Mouse (Mus musculus) retina, postnatal 7 days (tissue): ENCODE results near the gene Doc2g.
"Not testable (repeated sequence)": the region's sequence is repeated elsewhere in the genome, so short reads cannot be mapped to it uniquely, and the experiment has no call there.

Source experiments
- DNase-seq: peaks from one replicate; pipeline ENCODE4 v3.0.0-alpha.2; 2012; ENCODE audit warnings: low read depth, low spot score

Gene Doc2g

DNA sequence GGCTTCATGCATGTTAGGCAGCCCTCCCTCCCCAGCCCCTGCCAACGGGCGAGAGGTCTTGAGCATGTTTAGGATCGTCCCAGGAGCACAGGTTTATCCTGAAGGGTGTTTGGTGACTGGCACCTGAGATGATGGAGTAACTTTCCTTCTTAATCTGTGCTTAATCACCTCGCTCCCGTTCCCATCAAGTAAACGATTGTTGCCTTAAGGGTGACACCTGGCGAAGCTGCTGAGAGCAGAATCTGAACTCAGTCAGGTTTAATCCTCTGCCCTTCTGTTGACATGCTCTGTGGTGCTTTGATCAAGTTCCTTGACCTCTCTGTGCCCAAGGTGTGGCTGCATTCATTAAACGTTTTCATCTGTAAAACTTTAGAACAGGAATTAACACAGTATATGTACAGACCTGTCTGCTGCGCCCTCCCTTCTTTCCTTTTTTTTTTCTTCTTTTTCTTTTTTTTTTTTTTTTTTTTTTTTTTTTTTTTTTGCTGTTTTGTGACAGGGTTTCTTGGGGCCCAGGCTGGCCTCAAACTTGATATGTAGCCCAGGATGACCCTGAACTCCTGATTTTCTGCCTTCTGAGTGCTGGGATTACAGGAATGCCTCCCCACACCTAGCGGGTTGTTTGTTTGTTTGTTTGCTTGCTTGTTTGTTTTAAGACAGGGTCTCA lies 14.9 kb downstream of the Doc2g start:
- DNase-seq = no peak

DNA sequence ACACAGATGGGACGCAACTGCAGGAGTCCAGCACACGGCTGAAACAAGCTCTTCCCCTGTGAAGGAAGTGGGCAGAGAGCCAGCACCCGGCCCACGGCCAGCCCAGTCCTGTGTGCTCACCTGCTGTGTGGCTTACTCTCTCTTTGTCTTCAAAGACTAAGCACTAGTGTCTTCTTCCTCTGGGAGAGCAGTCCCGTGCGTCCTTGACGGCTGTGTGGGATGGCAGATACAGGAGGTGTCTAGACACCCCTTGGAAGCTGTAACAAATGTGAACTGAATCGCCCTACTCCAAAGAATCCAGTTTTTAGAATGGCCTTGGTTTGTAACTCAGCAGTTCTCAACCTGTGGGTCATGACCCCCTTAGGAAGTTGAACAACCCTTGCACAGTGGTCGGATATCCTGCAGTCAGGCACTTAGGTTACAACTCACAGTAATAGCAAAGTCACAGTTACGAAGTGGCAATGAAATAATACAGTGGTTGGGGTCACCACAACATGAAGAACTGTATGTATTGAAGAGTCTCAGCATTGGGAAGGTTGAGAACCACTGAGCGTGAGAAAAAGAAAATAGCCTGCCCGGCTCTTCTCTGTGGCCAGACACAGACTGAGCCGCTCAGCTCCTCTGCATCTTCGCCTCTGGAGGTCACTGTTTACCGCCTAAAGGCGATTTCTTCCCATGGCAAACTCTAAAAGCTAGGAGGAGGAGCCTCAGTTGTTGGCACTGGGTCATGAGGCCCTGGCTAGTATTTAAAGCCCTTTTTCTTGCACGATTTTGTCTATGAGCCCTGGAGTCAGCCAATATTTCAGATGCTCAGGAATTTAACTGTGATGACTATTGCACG lies 15.8 kb downstream of the Doc2g start:
- peak; percentile 79 for DNase-seq

DNA sequence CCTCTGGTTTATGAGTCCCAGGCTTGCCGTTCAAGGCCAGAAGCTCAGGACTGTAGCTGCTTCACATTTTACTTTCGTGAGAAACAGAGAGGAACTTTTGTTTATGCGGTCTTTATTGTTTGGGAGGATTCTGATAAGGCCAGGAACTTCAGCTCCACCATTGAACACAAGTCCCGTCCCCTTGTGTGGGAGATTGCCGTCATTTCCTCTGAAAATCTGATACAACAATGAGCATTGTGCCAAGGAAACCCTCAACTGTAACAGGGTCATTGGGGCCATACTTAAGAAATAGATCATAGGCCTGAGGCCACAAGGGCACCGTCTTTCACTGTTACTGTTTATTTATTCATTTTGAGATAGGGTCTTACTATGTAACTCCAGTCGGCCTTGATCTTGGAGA lies 20.1 kb downstream of the Doc2g start:
- DNase-seq = no peak

DNA sequence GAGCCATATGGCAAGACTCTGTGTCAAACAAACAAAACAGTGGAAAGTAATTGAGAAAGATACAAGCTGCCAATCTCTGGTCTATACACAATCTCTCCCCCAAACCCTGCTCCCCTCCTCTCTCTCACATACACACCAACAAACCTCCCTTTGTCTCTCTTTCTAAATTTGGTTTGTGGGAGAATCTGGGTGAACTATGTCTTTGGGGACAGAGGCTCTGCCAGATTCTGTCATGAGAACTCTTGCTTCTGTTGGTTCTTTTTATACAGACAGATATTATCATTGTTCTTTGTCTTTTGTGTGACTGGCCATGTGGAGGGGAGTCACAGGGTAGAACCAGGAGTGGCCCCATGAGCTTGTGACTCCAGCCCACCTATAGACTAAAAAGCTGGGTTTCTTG lies 24.5 kb downstream of the Doc2g start:
- no peak for DNase-seq

DNA sequence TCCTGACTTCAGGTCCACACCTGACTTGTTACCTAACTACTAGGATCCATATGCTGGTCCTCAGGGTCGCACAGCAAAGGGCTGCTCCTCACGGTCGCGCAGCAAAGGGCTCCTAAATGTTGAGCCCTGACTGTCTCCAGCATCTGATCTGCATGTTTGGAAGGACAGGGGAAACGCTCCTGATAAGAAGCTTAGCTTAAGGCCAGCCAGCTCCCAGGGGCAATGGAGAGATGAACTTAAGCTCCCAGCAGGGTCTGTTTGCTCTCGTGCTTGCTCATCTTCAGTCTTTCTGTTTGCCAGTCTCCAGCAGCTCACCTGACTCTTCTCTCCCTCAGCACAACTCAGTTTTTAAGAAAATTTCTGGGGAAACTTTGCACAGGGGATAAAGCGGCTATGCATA lies 29.6 kb downstream of the Doc2g start:
- no peak for DNase-seq

DNA sequence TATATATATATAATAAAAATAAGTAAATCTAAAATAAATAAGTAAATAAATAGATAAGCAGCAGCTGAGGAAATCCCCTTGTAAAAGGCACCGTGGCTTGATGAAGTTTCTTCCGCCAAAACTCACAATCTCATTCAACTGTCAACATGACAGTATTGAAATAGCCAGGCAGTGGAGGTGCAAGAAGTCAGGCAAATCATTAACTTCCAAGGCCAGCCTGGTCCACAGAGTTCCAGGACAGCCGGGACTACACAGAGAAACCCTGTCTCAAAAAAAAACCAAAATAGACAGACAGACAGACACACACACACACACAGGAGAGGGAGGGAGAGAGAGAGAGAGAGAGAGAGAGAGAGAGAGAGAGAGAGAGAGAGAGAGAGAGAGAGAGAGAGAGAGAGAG lies 30.2 kb downstream of the Doc2g start:
- DNase-seq = no peak

DNA sequence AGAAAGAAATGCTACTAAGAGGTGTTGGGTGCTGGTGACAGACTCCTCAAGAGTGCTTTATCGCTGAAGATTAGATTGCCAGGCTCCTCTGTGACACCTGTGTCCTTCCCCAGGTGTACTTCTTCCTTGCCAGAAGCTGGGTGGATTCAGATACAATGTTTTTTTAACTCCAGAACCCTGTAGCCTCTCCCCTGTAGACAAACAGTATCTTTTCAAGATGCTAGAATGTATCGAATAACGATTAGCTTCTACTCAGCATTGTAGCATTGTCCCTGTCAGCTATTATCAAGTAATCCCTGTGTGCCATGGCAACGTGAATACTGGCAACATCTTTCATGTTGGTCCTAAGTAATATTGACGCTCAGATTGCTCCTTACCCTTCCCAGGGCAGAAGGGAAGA lies 30.6 kb downstream of the Doc2g start:
- DNase-seq = no peak

DNA sequence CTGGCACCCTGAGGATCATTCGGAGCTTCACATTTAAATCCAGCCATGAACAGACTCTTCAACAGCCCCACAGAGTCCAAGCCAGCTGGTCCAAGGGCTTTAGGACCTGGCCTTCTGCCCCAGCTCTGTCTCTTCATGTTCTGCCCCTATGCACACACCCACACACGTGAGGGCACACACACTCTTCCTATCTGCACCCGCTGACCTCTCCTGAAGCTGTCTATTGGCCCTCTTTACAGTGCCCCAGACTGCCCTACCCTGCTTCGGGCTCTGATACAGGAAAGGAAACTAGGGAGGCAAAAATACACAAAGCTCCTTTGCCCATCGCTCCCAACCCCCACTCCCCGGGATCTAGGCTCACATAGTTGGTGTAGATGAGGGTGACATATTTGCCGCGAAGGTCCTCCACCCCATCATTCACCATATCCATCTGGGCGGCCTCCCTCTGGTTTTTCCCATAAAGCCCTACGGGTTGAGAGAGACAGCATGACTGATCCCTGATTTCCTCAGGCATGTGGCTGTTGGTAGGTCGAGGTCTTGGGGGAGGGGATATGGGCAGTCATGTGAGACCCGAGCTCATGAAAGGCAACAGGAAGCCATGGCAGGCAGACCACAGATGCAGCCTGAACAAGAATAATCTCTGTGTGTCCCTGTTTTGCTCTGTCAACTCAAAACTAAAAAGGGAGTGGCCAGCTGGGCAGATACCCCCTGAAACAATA lies 33.4 kb downstream of the Doc2g start:
- DNase-seq = no peak

DNA sequence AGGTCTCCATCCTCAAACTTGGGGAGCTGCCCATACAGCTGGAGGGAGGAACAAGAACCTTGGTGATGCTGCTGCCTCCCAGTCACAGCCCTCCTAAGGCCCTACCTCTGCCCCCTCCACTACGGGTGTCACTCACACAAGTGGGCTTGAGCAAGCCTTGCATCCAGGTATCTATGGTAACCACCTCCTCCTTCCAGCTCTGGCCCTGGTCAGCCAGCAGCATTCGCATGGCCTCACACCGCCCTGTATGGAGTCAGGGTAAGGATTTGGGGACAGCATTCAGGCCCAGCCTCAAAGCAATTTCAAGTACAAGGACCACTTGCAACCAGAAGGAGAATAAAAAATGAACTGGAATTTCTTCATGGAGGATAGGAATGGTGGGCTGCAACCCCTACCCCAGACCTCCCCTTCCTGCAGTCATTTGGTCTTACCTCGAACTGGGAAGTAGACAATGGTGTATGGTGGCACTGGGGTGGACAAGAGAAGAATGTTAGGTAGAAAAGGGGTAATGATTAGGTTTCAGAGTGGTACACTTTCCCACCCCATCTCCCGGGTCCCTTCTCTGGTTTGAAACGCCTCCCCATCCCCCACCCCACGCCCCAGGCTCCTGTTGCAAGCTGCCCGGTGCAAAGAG lies 34.2 kb downstream of the Doc2g start:
- DNase-seq = not testable (repeated sequence)

DNA sequence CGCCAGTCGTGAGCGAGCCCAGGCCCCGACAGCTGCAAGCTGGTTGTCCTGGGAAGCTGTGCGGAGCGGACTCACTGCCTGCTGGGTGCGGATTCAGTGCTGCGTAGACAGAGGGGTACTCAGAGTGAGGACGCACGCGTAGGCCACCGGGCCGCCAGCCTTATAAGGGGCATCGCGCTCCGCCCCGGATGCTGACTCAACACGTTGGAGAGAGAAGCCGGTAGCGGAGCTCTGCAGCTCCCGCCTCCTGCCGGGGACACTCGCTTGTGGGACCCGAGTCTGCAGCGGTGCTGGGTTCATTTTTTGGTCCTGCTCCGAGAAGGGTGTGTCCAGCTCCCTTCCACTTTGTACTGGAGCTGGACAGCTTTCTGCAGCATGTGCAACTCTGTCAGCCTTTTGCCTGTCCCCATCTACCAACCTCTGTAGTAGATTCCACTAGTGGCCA lies 34.7 kb downstream of the Doc2g start, which contains the start of gene Gstp1:
Gene Gstp1 (minus strand): TSS at position 198 of the 445 bp plus-strand sequence.
- peak; percentile 65 for DNase-seq

DNA sequence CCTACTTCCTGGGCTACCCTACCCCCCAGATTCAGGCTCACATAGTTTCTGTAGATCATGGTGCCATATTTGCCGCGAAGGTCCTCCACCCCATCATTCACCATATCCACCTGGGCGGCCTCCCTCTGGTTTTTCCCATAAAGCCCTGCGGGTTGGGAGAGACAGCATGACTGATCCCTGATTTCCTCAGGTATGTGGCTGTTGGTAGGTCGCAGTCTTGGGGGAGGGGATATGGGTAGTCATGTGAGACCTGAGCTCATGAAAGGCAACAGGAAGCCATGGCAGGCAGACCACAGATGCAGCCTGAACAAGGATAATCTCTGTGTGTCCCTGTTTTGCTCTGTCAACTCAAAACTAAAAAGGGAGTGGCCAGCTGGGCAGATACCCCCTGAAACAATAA lies 37.8 kb downstream of the Doc2g start:
- not testable (repeated sequence) for DNase-seq

DNA sequence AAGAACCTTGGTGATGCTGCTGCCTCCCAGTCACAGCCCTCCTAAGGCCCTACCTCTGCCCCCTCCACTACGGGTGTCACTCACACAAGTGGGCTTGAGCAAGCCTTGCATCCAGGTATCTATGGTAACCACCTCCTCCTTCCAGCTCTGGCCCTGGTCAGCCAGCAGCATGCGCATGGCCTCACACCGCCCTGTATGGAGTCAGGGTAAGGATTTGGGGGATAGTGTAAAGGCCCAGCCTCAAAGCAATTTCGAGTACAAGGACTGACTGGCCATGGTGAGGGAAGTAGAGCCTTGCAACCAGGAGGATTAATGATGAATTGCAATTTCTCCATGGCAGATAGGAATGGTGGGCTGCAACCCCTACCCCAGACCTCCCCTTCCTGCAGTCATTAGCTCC lies 38.4 kb downstream of the Doc2g start:
- not testable (repeated sequence) for DNase-seq

DNA sequence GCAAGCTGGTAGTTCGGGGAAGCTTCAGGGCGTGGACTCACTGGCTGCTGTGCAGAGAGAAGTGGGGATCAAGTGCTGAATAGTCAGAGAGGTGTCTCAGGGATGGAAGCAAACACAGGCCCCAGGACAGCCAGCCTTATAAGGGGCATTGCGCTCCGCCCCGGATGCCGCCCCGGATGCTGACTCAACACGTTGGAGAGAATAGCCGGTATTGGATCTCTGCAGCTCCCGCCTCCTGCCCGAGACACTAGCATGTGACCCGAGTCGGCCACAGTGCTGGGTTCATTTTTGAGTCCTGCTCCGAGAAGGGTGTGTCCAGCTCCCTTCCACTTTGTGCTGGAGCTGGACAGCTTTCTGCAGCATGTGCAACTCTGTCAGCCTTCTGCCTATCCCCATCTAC lies 39.0 kb downstream of the Doc2g start:
- no peak for DNase-seq

DNA sequence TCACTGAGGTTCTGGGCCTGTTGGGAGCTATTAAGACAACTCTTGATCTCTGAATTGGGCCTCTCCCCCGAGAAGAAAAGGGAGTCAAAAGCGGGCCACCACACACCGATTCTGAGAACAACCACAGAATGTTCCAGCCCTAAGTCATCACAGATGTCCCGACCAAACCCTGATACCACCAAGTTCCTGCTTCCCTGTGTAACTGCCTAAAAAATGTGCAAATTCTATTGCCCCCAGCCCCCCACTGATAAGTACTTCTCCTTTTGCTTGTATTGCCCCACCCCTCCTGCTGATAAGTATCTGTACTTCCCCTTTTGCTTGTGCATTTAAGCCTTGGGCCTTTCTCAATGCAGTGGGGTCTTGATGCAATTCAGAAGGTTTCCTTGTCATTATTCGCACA lies 41.0 kb downstream of the Doc2g start:
- DNase-seq = not testable (repeated sequence)

DNA sequence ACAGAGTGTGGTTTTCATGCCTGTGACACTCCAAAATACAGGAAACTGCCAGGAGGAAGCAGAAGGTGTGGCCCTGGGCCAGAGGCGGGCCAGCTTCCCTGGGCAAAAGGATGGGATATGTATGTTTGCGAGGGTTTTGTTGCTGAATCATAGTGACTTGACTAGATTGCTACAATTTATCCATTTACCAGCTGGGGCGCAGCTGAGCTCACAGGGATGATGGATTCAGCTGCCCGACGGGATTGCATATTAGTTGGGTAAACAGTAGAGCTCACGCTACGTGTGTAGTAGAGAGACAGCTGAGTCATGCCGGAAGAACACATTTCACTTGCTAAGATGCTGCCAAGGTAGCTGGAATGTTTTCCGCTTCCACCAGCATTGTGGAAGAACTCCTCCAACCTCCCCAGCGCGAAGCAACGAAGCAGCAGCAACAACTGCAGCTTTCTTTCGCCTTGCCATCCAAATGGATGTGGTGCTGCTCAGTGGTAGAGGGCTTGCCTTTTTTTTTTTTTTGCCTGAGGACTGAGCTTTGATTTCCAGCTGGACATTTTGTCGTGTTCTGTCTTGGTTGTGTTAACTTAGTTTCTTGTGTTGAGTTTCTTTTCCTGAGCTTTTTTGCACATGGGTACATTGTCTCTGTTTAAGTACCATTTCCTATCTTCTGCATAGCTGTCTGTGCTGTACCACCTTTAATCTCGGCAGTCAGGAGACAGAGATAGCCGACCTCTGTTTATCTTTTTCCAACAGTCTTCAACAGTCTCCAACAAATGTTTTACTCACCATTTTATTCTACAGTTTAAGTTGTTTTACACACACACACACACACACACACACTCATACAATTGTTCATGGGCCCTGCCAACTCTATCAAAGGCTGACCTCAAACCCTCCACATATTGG lies 43.1 kb downstream of the Doc2g start, which contains the start of gene Gstp2:
Gene Gstp2 (minus strand): TSS at position 58 of the 900 bp plus-strand sequence.
- no peak for DNase-seq

DNA sequence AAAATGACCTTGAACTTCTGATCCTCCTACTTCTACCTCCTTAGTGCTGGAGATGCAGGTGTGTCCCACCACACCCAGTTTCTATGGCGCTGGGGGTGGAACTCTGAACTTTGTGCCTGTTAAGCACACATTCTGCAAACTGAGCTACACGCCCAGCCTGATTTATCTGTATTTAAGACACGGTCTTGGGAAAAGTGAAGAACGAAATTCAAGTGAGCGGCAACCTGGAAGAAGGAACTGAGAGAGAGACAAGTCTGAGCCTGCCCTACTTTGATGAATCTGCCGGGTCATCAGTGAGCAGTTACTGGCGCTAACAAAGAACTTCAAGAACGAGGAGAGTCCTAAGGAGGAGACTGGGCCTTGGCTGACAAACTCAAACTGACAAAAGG lies 43.7 kb downstream of the Doc2g start:
- no peak for DNase-seq

DNA sequence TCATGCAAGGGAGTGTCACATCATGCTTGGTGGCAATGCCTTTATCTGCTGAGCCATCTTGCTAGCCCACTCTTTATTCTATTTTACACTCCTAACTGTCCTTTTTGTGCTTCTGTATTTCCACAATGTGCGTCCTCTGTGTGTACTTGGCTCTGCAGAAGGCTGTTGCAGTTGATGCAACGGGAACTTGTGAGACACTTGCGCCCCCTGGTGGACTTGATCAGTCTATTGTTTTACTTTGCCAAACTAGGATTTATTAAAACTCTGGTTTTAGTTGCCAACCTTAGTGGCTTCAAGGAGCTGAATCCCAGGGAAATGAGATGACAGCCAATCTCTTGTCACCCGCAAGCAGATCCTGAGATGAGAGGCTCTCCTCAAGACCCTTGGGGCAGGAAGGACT lies 44.7 kb downstream of the Doc2g start:
- peak; percentile 73 for DNase-seq

DNA sequence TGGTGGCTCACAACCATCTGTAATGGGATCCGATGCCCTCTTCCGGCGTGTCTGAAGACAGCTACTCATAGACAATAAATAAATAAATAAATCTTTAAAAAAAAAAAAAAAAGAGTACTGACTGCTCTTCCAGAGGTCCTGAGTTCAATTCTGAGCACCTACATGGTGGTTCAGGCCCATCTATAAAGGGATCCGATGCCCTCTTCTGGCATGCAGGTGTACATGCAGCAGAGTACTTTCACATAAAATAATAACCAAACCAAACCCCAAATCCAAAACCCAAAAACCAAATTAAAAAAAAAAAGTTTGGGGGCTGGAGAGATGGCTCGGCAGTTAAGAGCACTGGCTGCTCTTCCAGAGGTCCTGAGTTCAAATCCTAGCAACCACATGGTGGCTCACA lies 46.0 kb downstream of the Doc2g start:
- not testable (repeated sequence) for DNase-seq

DNA sequence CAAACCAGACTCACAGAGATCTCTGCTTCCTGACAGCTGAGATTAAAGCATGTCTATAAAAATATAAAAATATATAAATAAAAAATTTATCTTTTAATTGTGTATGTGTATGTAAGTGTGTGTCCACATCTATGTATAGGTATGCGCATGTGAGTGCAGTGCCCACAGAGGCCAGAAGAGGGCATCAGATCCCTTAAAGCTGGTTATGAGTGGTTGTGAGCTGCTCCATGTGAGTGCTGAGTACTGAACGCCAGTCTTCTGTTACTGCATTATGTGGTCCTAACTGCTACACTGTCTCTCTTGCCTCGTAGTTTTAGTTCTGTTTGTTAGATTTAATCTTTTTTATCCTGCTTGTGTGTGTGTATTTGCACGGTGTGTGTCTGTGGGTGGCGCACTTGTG lies 47.9 kb downstream of the Doc2g start:
- no peak for DNase-seq

DNA sequence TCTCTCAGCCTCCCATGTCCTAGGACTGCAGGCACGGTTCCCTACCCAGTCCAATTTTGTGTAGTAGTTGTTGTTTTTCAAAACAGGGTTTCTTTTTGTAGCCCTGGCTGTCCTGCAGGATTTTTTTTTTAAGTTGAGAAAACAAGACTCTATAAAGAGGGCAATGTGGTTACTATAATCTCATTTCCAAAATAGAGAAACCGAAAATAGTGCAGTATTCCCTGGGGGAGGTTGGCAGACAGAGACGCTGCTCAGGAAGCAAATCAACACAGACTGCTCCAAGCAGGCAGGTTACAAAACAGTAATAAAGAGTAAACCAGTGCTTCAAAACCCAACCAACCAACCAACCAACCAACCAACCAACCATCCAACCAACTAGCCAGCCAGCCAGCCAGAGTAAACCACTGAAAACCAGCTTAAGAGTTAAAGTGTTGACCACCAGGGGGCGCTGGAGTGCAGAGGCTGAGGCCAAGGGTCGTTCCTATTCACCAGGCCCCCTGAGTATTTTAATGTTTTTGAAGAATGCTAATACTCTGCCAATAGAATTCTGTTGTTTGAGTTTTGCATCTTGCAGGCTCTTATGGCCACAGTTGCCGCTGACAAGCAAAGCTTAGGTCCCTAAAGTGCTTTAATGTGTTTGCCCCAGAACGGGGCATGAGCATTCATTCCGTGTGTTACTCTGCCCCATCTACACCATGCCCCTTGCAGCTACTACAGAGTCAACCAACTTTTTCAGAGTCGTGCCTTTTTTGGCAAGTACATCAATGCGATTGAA lies 48.8 kb downstream of the Doc2g start:
- peak; percentile 56 for DNase-seq
